Mouse (Mus musculus) heart, adult 2 months (tissue): Measurements from ENCODE around the gene Trp73.

Experiments used
- CTCF ChIP-seq: fragments of 200-600 bp; IDR thresholded peaks from 2 replicates; pipeline ENCODE4 v1.8.1; 2022; ENCODE audit warnings: antibody characterized with exemption, mild to moderate bottlenecking, moderate library complexity
- EP300 ChIP-seq: fragments of 200-500 bp; IDR thresholded peaks from 2 replicates; pipeline ENCODE4 v1.6.1; 2011; ENCODE audit warnings: low read depth, low read length, control low read depth; ENCODE audit not compliant: insufficient read depth

DNA sequence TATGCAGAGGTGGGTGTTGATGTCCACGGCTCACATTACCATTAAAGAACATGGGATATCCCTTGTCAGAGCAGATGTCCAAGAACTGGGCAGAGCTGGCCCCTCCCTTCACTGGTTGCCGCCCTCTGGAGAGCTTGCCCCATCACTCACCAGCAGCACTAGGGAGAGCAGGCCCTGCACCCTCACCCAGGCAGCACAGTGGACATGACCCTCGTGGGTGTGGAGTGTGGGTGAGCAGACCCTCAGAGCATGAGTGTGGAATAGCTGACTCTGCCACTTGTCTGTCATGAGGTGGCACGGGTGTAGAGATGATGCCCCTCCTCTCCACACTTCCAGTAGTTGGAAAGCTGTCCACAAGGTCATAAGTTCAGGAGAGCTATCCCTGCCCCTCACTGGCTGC is 5.2 kb downstream of the Trp73 start:
- no peak for TF ChIP-seq CTCF
- no peak for TF ChIP-seq EP300
